Mouse (Mus musculus) embryonic facial prominence, embryonic 13.5 days (tissue): Measurements from ENCODE around the gene Gbf1. TPM values are rescaled to one million over a fixed set of nuclear protein-coding genes. Genes with fewer than 3 reads are reported as not detected.

ENCODE experiments used
- ATAC-seq: fragments of 200-750 bp; cut with Nextera tagmentation; 2 replicates; pipeline ENCODE4 v1.8.0; 2017; ENCODE audit warnings: low read depth; ENCODE audit not compliant: insufficient number of reproducible peaks, insufficient read depth, low FRiP score, low TSS enrichment
- H3K27ac ChIP-seq: fragments of 300-500 bp; sonication (generic); 2 replicates; pipeline ENCODE4 v1.5.1; 2015; ENCODE audit warnings: moderate library complexity, mild to moderate bottlenecking, inconsistent platforms
- H3K27me3 ChIP-seq: fragments of 300-500 bp; sonication (generic); 2 replicates; pipeline ENCODE4 v1.6.1; 2015; ENCODE audit warnings: mild to moderate bottlenecking, inconsistent platforms
- H3K36me3 ChIP-seq: fragments of 300-500 bp; sonication (generic); 2 replicates; pipeline ENCODE4 v1.6.1; 2015; ENCODE audit warnings: mild to moderate bottlenecking, inconsistent platforms
- H3K4me1 ChIP-seq: fragments of 300-500 bp; sonication (generic); 2 replicates; pipeline ENCODE4 v1.6.1; 2015; ENCODE audit warnings: inconsistent platforms
- H3K4me2 ChIP-seq: fragments of 300-500 bp; sonication (generic); 2 replicates; pipeline ENCODE4 v1.6.1; 2015; ENCODE audit warnings: moderate library complexity, mild to moderate bottlenecking, inconsistent platforms
- H3K4me3 ChIP-seq: fragments of 300-500 bp; sonication (generic); 2 replicates; pipeline ENCODE4 v1.5.1; 2015; ENCODE audit warnings: mild to moderate bottlenecking, inconsistent platforms
- H3K9ac ChIP-seq: fragments of 300-500 bp; sonication (generic); 2 replicates; pipeline ENCODE4 v1.6.1; 2015; ENCODE audit warnings: mild to moderate bottlenecking, inconsistent platforms
- H3K9me3 ChIP-seq: fragments of 300-500 bp; sonication (generic); 2 replicates; pipeline ENCODE4 v1.6.1; 2016; ENCODE audit warnings: inconsistent platforms
- WGBS: fragments of 180-500 bp; shearing (Covaris S2); methylation state at CpG from one replicate; pipeline ENCODE4 v1.1.7; 2015; ENCODE audit warnings: mixed read lengths; 5-methylcytosine and 5-hydroxymethylcytosine counted together
- polyA plus RNA-seq: library from polyadenylated mRNA; unstranded; fragments of >200 nt; fragmentation: Nextera tagmentation; extraction: Ambion mirVana; gene quantifications from 2 replicates; pipeline ENCODE4 v1.2.1, GENCODE M21; 2015

Gbf1 gene
- polyA plus RNA-seq, 1 experiment from 2014 or later: 67.6 TPM

DNA sequence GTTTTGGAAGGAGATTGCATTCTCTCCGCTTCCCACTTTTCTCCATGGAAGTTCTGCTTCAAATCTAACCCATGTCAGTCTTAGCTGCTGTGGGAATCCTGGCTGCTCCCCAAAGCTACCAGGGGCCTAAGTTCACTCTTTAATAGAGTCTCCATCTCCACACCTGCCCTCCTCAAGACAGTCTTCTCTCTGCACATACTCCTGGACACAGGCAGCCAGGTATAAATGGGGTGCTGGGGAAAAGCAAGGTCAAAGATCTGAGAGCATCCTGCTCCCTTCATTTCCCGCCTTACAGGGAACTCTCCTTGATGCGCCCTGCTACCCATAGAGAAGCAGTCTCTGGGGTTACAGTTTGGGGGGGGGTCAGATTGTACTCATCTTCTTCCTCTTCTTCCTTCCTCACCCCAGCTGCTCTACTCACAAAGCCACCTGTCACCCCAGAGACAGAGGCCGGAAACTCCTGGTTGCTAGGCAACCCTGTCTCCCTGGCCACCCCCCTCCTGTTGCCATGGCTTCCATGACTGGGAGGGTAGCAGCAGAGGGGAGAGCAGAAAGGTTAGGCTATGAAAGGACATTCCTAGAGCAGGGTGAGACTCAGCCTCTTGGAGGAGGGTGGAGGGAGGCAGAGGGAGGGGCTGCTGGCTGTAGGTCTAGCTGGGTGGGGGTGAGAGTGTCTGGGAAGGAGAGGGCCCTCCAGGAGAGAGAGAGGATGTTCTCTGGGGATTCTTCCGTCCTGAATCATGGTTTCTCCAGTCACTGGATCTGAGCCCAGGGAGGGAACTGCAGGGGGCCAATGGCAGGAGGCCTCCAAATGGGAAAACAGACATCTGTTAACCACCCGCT is 169.0 kb downstream of the Gbf1 start:
- H3K27me3 ChIP-seq: peaks cover 99% of the 10 kb centered on the region
- H3K4me3 ChIP-seq: no peak overlapping the region
- 26% methylated on average over 6 of the region's 6 CpGs for WGBS
- peaks cover 40% of the 10 kb centered on the region for H3K4me1 ChIP-seq
- no peaks in the 10 kb centered on the region for H3K9me3 ChIP-seq
- H3K27ac ChIP-seq: no peak overlapping the region; the same call in 1 of the 2 replicates
- H3K36me3 ChIP-seq: no peaks in the 10 kb centered on the region
- peak overlapping the region; percentile 14; the same call in 1 of the 2 replicates for H3K4me2 ChIP-seq
- no peak overlapping the region for H3K9ac ChIP-seq
- no peak for ATAC-seq

DNA sequence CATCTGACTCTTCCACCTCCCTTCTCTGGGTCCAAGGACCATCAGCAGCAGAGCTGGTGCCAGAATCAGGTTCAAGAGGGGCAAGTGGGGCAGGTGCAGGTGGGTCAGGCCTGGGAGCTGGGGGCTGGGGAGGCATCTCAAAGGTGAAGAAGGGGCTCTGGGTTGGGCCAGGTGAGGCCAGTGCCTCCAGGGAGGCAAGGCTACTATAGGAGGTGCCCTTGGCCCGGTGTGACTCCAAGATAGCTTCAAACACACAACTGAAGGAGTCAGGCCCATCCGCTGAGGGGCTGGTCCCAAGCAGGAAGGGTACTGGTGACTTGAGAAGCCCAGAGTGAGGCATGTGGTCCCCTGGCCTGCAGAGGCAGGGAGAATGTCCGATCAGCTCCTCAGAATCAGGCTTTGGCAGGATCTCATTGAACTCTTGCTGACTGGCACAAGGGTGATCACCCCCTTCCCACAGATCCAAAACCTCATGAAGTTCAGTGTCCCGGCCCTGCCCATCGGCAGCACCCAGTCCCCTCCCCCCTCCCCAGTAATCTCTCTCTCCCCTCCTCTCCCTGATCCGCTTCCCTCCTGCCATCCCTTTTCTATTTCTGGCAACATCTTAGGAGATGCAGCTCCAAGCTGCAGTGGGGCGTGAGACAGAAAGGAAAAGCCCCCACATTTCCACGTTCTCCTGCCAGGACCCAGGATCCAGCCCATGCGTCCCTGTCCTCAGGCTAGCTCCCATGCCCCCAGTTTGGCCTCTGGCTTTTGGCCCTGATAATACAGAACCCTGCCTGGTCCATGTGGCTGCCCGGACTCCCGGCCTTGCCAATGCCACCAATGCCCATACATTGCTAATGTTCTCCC is 170.1 kb downstream of the Gbf1 start:
- 0 out of 2 replicates have a peak overlapping the region, but pooled peaks have one; percentile 39 for H3K27ac ChIP-seq

DNA sequence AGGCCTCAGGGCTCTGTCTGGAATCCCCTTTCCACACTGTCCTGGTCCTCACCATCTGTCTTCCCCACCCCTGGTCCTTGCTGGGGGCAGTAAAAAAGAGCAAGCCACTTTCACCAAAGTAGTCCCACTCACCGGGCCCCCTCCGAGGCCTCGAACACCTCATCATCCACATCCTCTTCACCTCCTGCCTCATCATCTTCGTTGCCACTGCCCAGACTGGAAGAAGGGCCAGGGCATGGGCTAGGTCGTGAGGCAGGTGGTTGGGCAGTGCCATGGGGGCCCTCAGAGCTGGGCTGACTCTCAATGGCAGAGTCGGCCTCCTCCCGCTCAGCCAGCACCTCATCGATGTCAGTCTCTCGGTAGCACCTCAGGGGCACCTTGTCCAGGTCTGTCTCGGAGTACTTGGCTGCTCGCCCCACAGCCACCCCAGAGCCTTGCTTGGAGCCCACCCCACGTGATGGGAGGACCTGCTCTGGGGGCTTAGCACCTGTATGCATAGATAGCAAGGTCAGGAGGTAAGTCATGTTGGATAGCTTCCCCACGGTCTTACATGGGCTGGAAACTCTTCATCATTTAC is 170.8 kb downstream of the Gbf1 start:
- no peak overlapping the region for H3K9ac ChIP-seq
- no peaks in the 10 kb centered on the region for H3K9me3 ChIP-seq
- no peak for ATAC-seq
- H3K36me3 ChIP-seq: no peaks in the 10 kb centered on the region
- H3K4me2 ChIP-seq: no peak overlapping the region
- H3K4me1 ChIP-seq: peaks cover 38% of the 10 kb centered on the region
- peaks cover 93% of the 10 kb centered on the region for H3K27me3 ChIP-seq
- 78% methylated on average over 13 of the region's 13 CpGs for WGBS
- no peak overlapping the region for H3K27ac ChIP-seq
- H3K4me3 ChIP-seq: no peak overlapping the region

More for the DNA sequence above, 170.1 kb downstream of the Gbf1 start:
- H3K9ac ChIP-seq: no peak overlapping the region
- peaks cover 38% of the 10 kb centered on the region for H3K4me1 ChIP-seq
- H3K4me2 ChIP-seq: no peak overlapping the region
- peaks cover 99% of the 10 kb centered on the region for H3K27me3 ChIP-seq
- ATAC-seq: no peak
- no peaks in the 10 kb centered on the region for H3K36me3 ChIP-seq
- H3K9me3 ChIP-seq: no peaks in the 10 kb centered on the region
- H3K4me3 ChIP-seq: no peak overlapping the region
- WGBS: 49% methylated on average over 11 of the region's 11 CpGs

DNA sequence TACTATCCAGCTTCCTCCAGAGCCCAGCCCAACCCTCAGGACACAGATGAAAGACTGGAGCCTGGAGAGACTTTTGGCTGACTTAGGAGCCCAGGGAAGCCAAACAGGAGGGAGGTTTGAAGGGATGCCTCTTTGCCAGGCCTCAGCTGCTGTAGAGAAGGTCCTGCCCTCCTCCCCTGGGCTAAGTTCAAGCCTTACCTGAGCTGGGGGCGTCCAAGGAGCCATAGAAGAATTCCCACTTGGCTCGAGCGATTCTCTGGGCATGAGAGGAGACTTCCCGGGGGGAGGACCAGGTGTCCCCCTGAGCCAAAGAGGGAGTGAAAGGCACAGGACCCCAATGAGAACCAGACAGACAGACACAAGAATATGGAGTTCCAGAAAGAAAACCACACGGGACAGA is 171.4 kb downstream of the Gbf1 start:
- H3K27ac ChIP-seq: no peak overlapping the region
- no peaks in the 10 kb centered on the region for H3K9me3 ChIP-seq
- peaks cover 32% of the 10 kb centered on the region for H3K4me1 ChIP-seq
- no peak for ATAC-seq
- no peaks in the 10 kb centered on the region for H3K36me3 ChIP-seq
- peaks cover 86% of the 10 kb centered on the region for H3K27me3 ChIP-seq
- H3K4me3 ChIP-seq: no peak overlapping the region
- H3K4me2 ChIP-seq: no peak overlapping the region
- H3K9ac ChIP-seq: no peak overlapping the region
- WGBS: 63% methylated on average over 5 of the region's 5 CpGs

DNA sequence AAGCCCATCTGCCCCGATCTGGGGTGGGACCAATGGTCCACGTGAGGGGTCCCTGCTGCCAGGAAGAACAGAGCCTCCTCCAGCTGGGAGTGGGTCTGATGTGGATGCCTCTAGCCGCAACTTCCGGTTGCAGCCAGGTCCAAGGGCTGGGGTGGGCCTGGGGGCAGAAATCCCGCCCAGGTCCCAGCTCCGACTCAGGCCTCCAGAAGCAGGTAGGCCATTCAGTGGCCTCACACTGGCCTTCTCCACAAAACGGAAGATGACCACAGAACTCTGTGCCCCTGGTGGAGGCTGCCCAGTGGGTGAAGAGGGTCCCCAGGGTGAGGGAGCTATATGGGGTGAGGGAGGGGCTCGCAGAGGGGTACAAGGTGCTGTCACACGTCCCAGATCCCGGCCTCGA is 172.1 kb downstream of the Gbf1 start:
- WGBS: 54% methylated on average over 11 of the region's 11 CpGs
- Histone ChIP-seq H3K4me2 (no peak overlapping the region), H3K27me3 (peaks cover 84% of the 10 kb centered on the region), H3K4me3 (no peak overlapping the region), H3K4me1 (peaks cover 30% of the 10 kb centered on the region), H3K9ac (no peak overlapping the region), H3K36me3 (no peaks in the 10 kb centered on the region), H3K27ac (no peak overlapping the region), H3K9me3 (no peaks in the 10 kb centered on the region)
- no peak for ATAC-seq

DNA sequence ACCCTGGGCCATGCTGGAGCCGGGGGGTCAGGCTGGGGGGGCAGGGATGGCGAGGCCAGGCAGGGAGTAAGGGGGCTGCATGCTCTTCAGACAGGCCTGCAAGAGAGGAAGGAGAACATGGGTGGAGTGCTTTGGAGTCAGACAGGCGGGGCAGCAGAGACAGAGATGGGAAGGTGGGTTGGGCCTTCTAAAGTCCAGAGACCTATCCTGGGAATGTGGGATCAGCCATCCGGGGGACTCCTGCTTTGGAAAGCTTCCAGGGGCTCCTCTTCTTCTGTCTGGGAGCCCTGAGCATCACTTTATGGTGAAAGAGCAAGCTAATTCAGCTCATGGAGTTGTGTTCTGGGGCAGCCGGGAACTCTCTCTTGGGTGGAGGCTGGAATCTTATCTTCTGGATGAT is 172.6 kb downstream of the Gbf1 start:
- Histone ChIP-seq H3K4me3 (no peak overlapping the region), H3K9me3 (no peaks in the 10 kb centered on the region), H3K27me3 (peaks cover 81% of the 10 kb centered on the region), H3K27ac (no peak overlapping the region), H3K9ac (no peak overlapping the region), H3K4me1 (peaks cover 35% of the 10 kb centered on the region), H3K36me3 (no peaks in the 10 kb centered on the region), H3K4me2 (no peak overlapping the region)
- no peak for ATAC-seq
- WGBS: 64% methylated on average over 5 of the region's 5 CpGs

DNA sequence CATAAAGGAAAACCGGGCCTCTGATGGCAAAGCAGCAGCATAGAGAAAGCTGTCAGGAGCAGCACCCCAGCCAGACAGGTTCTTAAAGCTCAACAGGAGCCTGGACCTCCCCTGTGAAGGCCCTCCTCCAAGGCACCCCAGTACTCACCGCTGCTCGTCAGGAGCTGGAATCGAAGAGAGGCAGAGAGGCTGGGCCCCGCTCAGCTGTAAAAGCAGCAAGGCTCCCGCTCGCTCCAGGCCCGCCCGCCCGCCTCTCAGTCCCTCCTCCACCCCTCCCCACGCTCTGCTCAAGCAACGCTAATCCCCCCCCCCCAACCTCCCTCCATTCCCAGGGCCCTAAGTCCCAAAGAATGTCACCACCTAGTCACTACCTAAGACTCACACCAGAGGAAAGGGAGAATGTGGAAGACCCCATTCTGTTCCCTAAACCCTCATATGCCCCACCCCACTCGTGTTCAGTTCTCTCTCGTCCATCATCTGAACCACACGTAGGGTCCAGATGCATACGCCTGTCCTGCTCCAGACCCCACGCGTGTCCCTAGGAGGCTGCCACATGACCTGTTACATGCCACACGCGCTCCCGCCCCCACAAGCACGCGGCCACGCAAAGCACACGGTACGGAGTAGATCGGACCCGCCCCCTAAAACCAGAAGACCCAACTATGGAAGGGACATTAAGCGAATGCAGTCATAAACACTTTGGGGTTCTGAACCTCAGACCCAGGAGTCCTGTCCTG is 173.9 kb downstream of the Gbf1 start:
- Histone ChIP-seq H3K27ac (no peak overlapping the region), H3K27me3 (peaks cover 73% of the 10 kb centered on the region), H3K9ac (no peak overlapping the region), H3K4me1 (peaks cover 39% of the 10 kb centered on the region), H3K4me2 (peak overlapping the region; percentile 100), H3K36me3 (peaks cover 12% of the 10 kb centered on the region), H3K9me3 (no peaks in the 10 kb centered on the region), H3K4me3 (no peak overlapping the region)
- no peak for ATAC-seq
- 4% methylated on average over 29 of the region's 29 CpGs for WGBS

DNA sequence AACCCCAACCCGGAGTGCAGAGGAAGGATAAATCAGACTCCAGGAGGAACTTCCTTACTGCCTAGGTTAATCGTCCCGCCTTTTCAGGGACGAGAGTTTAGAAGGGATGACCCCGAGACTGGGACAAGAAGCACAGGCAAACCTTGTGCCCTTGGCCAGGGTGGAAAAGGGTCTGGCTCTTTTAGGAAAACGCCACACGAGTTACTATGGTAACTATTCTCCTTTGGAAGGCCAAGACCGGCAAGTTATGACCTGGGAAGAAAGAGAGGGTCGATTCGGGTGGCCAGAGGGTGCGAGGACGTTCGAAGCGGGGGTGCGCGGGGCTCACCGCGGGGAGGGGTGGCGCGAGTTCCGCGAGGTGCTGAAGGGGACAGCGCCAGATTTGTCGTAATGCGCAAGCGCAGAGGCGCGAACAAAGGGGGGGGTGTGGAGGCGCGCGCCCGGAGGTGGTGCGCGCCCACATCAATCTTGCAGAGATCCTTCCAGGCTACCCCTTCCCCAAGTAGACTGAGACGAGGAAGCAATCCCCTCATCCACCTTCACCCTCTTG is 174.5 kb downstream of the Gbf1 start, which contains the start of gene Psd:
TSS of gene Psd (minus strand) at position 401 of the 550 bp plus-strand sequence.
- no peak for ATAC-seq
- WGBS: under 1% methylated on average over 35 of the region's 35 CpGs
- peak within 1 kb of the TSS; percentile 78 for H3K9ac ChIP-seq

DNA sequence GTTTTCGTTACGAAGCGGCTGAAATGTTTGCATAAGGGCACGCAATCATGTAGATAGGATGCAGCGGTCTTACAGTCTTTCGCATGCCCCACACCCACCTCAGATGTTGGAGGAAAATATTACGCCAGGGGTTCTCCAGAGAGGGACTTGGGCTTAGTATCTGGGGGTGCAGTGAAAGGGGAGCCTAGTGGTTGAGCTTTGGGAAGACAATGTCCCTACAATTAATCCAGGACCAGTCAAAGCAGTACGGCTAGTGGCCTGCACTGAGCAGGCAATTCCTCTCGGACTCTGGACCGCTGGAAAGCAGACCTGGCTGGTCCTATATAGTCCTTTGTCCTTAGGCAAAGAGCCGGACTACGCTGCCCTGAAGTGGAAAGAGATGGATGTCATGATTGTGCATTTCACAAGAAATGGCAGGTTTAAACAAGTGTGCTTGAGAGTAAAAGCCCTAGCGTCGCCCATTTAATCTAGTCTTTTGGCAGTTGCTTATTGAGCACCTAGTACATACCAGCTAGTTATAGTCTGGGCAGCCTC is 175.3 kb downstream of the Gbf1 start:
- 34% methylated on average over 14 of the region's 14 CpGs for WGBS
- Histone ChIP-seq H3K9ac (peak overlapping the region; percentile 78), H3K9me3 (no peaks in the 10 kb centered on the region), H3K27ac (peak overlapping the region; percentile 86), H3K4me2 (peak overlapping the region; percentile 100), H3K4me1 (peaks cover 30% of the 10 kb centered on the region), H3K36me3 (peaks cover 19% of the 10 kb centered on the region), H3K4me3 (peak overlapping the region; percentile 73), H3K27me3 (peaks cover 59% of the 10 kb centered on the region)
- ATAC-seq: no peak

More for the DNA sequence above, 174.5 kb downstream of the Gbf1 start, which contains the start of gene Psd:
- H3K36me3 ChIP-seq: peaks cover 18% of the 10 kb centered on the region
- no peaks in the 10 kb centered on the region for H3K9me3 ChIP-seq
- peaks cover 67% of the 10 kb centered on the region for H3K27me3 ChIP-seq
- peak within 1 kb of the TSS; percentile 73 for H3K4me3 ChIP-seq
- peak within 1 kb of the TSS; percentile 100 for H3K4me2 ChIP-seq
- H3K27ac ChIP-seq: peak within 1 kb of the TSS; percentile 86
- H3K4me1 ChIP-seq: peaks cover 34% of the 10 kb centered on the region

DNA sequence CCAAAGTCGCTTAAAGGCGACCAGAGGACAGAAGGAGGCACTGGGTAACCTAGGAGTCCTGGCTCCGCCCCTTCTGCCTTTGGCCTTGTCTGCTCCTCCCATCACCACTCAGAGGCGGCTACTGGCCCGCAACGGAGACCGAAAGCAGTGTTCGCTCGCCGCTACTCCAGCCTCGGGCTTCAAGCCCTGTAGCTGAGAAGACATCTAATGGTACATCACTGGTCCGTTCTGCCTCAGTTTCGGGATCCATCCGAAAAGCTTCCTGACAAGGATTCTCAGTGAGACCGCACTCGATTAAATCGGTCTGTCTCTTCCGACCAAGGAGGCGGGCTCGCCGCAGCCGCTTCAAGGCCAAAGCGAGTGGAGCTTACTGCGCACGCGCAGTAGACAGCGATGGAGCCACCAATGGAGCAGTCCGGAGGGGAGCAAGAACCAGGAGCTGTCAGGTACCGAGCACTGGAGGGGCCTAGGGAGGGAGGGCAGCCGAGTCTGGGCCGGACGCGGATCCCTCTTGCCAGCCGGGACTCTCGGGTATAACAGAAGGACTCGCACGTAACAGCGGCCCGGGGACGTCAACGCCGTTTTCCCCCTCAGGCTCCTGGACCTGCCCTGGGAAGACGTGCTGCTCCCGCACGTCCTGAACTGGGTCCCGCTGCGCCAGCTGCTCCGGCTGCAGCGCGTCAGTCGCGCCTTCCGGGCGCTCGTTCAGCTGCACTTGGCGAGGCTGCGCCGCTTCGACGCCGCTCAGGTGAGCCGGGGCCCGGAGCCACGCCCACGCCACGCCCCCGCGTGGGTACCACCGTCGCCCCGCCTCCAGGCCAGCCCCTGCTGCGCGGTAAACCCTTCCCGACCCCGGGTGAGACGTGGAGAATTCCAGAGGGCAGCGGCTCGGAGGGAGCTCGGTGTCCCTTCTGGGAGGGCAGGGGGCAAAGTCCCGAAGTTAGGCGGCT is 176.0 kb downstream of the Gbf1 start, which contains the start of gene Fbxl15:
TSS of gene Fbxl15 (plus strand) at position 104 of the 950 bp plus-strand sequence.
- Histone ChIP-seq H3K9me3 (no peaks in the 10 kb centered on the region), H3K27me3 (peaks cover 52% of the 10 kb centered on the region), H3K4me1 (peaks cover 30% of the 10 kb centered on the region), H3K4me2 (peak within 1 kb of the TSS; percentile 100), H3K27ac (peak within 1 kb of the TSS; percentile 86), H3K4me3 (peak within 1 kb of the TSS; percentile 73), H3K36me3 (peaks cover 19% of the 10 kb centered on the region), H3K9ac (peak within 1 kb of the TSS; percentile 78)
- peak; percentile 83 for ATAC-seq
- under 1% methylated on average over 81 of the region's 81 CpGs for WGBS
